Mouse (Mus musculus): ENCODE data around the gene Wdr86.

Gene Wdr86

DNA sequence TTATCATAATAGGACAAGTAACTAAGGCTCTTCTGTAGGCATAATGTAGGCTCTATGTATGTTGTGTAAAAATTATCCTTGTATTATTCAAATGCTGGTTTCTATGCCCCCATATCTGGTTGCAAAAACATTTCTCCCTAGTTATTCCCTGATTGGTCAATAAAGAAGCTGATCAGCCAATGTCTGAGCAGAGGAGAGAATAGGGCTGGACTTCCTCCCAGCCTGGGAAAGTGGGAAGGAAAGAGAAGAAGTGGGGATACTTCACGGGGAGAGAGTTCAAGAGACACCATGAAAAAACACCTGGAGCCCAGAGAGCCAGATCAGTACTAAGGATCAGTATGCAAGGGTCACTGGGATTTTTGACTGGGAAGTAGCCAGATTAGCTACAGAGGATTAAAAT, 49.1 kb downstream of the Wdr86 start:
- DNase-seq = no peak

GRCm38 (mm10) chr5:24674238-24674637, 56.3 kb downstream of the Wdr86 start:
- DNase-seq = peak; percentile 82

All from cerebellum, adult 11 months (tissue).